ENCODE assay signal across 9 mouse cellular contexts in genomic region chr2:27121626-27122355, GRCm38 (mm10). TPM values are rescaled to one million over a fixed set of nuclear protein-coding genes. Genes with fewer than 3 reads are reported as not detected.
DNase-seq lines count a peak whose midpoint lies in the region; ATAC-seq lines count a peak whose summit lies in the region.
"Had no signal": no experiment of that assay in that cellular context is flagged by ENCODE, and none has a peak within 500 bp of the region (broad histone marks: within the 10 kb centered on the region; RNA-seq: fewer than 3 reads in every experiment).

No protein-coding gene starts in this region.

- intact Hi-C loops in heart, postnatal 36 days (cut with DNase I), result loop anchor here (2.0 kb wide), 2 partner anchors 47 to 61 kb away; no protein-coding TSS in a partner anchor

- no peak overlapping the region; the same call in 1 of the 2 replicates for H3K27ac ChIP-seq in heart, embryonic 15.5 days
- peak overlapping the region; percentile 79 for H3K27ac ChIP-seq in embryonic facial prominence, embryonic 12.5 days
- no peak overlapping the region for H3K27ac ChIP-seq in neural tube, embryonic 12.5 days

- no peaks in the 10 kb centered on the region for H3K36me3 ChIP-seq in heart, embryonic 15.5 days
- H3K36me3 ChIP-seq in embryonic facial prominence, embryonic 12.5 days, result no peaks in the 10 kb centered on the region
- H3K36me3 ChIP-seq in neural tube, embryonic 12.5 days, result no peaks in the 10 kb centered on the region

- peaks cover 51% of the 10 kb centered on the region for H3K4me1 ChIP-seq in heart, embryonic 15.5 days (replicated peaks)
- peaks cover 31% of the 10 kb centered on the region for H3K4me1 ChIP-seq in embryonic facial prominence, embryonic 12.5 days
- H3K4me1 ChIP-seq in neural tube, embryonic 12.5 days, result peaks cover 21% of the 10 kb centered on the region

- no peak overlapping the region for H3K4me3 ChIP-seq in heart, embryonic 15.5 days
- H3K4me3 ChIP-seq in embryonic facial prominence, embryonic 12.5 days, result no peak overlapping the region
- H3K4me3 ChIP-seq in neural tube, embryonic 12.5 days, result no peak overlapping the region

- no peaks in the 10 kb centered on the region for H3K9me3 ChIP-seq in heart, embryonic 15.5 days (replicated peaks)
- no peaks in the 10 kb centered on the region for H3K9me3 ChIP-seq in embryonic facial prominence, embryonic 12.5 days
- no peaks in the 10 kb centered on the region for H3K9me3 ChIP-seq in neural tube, embryonic 12.5 days

- no peak overlapping the region for H3K4me2 ChIP-seq in heart, embryonic 15.5 days
- no peak overlapping the region; the same call in 1 of the 2 replicates for H3K4me2 ChIP-seq in embryonic facial prominence, embryonic 12.5 days (replicated peaks)
- H3K4me2 ChIP-seq in neural tube, embryonic 12.5 days (replicated peaks), result peak overlapping the region; percentile 4; the same call in 1 of the 2 replicates

- ATAC-seq in heart, embryonic 15.5 days (replicated peaks; ENCODE audit: insufficient number of reproducible peaks, insufficient read depth, low FRiP score, low read depth), result peak; percentile 33; the same call in 1 of the 2 replicates
- ATAC-seq in embryonic facial prominence, embryonic 12.5 days (ENCODE audit: insufficient number of reproducible peaks, insufficient read depth, low FRiP score, low TSS enrichment), result peak; percentile 71
- ATAC-seq in neural tube, embryonic 12.5 days (ENCODE audit: low FRiP score, low read depth), result 0 out of 2 replicates have a peak, but pooled peaks have one; percentile 33
- no peak for ATAC-seq in megakaryocyte, adult 5-6 weeks (ENCODE audit: poor library complexity, severe bottlenecking)

- H3K27me3 ChIP-seq in heart, embryonic 15.5 days, result peaks cover 5% of the 10 kb centered on the region; the same call in 1 of the 2 replicates
- no peaks in the 10 kb centered on the region for H3K27me3 ChIP-seq in embryonic facial prominence, embryonic 12.5 days
- H3K27me3 ChIP-seq in neural tube, embryonic 12.5 days (replicated peaks), result 0 out of 2 replicates have a peak, but pooled peaks cover 3% of the 10 kb centered on the region

- no peak overlapping the region for H3K9ac ChIP-seq in heart, embryonic 15.5 days
- H3K9ac ChIP-seq in embryonic facial prominence, embryonic 12.5 days, result no peak overlapping the region
- no peak overlapping the region for H3K9ac ChIP-seq in neural tube, embryonic 12.5 days

- WGBS in heart, embryonic 15.5 days, result 55% methylated on average over 9 of the region's 9 CpGs
- 16% methylated on average over 9 of the region's 9 CpGs for WGBS in embryonic facial prominence, embryonic 12.5 days
- 11% methylated on average over 9 of the region's 9 CpGs for WGBS in neural tube, embryonic 12.5 days

- no peak for DNase-seq in heart, postnatal 36 days
- DNase-seq in MN1 (ENCODE audit: low spot score), result peak; percentile 55
- DNase-seq in induced T-regulatory cell, adult 2 months (ENCODE audit: low read depth), result peak; percentile 56
- DNase-seq in urinary bladder, postnatal 4 days (ENCODE audit: low spot score in 2 of 2), result no peak

RNA-seq across cellular contexts. Expression of gene Fam163b, which starts 20.5 kb away (rescaled TPM):
- polyA plus RNA-seq in heart, embryonic 15.5 days (2015; fragmentation: Nextera tagmentation; extraction: Ambion mirVana), result 0.39 and 0.67 TPM in 2 replicates
- under 1 TPM; 0.19 to 0.43 TPM for total RNA-seq in heart, postnatal 36 days (2021)
- polyA plus RNA-seq in embryonic facial prominence, embryonic 12.5 days (2016; fragmentation: Nextera tagmentation; extraction: Ambion mirVana), result 0.24 and 0.29 TPM in 2 replicates
- polyA plus RNA-seq in neural tube, embryonic 12.5 days (2016; fragmentation: Nextera tagmentation; extraction: Ambion mirVana), result 0.74 and 0.80 TPM in 2 replicates
- not detected in 2 replicates for total RNA-seq in megakaryocyte, adult 5-6 weeks (2015)
- not detected in 2 replicates for total RNA-seq in megakaryocyte, adult 5-6 weeks (2017)

RNA-seq across cellular contexts. Expression of gene Adamtsl2, which starts 42.6 kb away (rescaled TPM):
- polyA plus RNA-seq in heart, embryonic 15.5 days (2015; fragmentation: Nextera tagmentation; extraction: Ambion mirVana), result 12.3 and 13.8 TPM in 2 replicates
- 10 to 100 TPM; 20.3 to 21.4 TPM for total RNA-seq in heart, postnatal 36 days (2021)
- 4.4 and 6.9 TPM in 2 replicates for polyA plus RNA-seq in embryonic facial prominence, embryonic 12.5 days (2016; fragmentation: Nextera tagmentation; extraction: Ambion mirVana)
- 6.4 and 9.3 TPM in 2 replicates for polyA plus RNA-seq in neural tube, embryonic 12.5 days (2016; fragmentation: Nextera tagmentation; extraction: Ambion mirVana)
- total RNA-seq in megakaryocyte, adult 5-6 weeks (2015), result not detected in 2 replicates
- total RNA-seq in megakaryocyte, adult 5-6 weeks (2017), result not detected in 2 replicates

RNA-seq across cellular contexts. Expression of gene Dbh, which starts 43.2 kb away (rescaled TPM):
- polyA plus RNA-seq in heart, embryonic 15.5 days (2015; fragmentation: Nextera tagmentation; extraction: Ambion mirVana), result 0.60 and 6.5 TPM in 2 replicates
- total RNA-seq in heart, postnatal 36 days (2021), result 1 to 10 TPM; 1.4 to 2.4 TPM
- polyA plus RNA-seq in embryonic facial prominence, embryonic 12.5 days (2016; fragmentation: Nextera tagmentation; extraction: Ambion mirVana), result 0.17 and 0.52 TPM in 2 replicates
- 0.57 and 0.79 TPM in 2 replicates for polyA plus RNA-seq in neural tube, embryonic 12.5 days (2016; fragmentation: Nextera tagmentation; extraction: Ambion mirVana)
- not detected in 2 replicates for total RNA-seq in megakaryocyte, adult 5-6 weeks (2015)
- not detected in 2 replicates for total RNA-seq in megakaryocyte, adult 5-6 weeks (2017)

RNA-seq across cellular contexts. Expression of gene Mymk, which starts 49.8 kb away (rescaled TPM):
- polyA plus RNA-seq in heart, embryonic 15.5 days (2015; fragmentation: Nextera tagmentation; extraction: Ambion mirVana), result 0.18 and 0.42 TPM in 2 replicates
- total RNA-seq in heart, postnatal 36 days (2021), result not detected
- polyA plus RNA-seq in embryonic facial prominence, embryonic 12.5 days (2016; fragmentation: Nextera tagmentation; extraction: Ambion mirVana), result 8.7 and 12.1 TPM in 2 replicates
- 6.4 and 7.0 TPM in 2 replicates for polyA plus RNA-seq in neural tube, embryonic 12.5 days (2016; fragmentation: Nextera tagmentation; extraction: Ambion mirVana)
- not detected in 2 replicates for total RNA-seq in megakaryocyte, adult 5-6 weeks (2015)
- not detected in 2 replicates for total RNA-seq in megakaryocyte, adult 5-6 weeks (2017)
- total RNA-seq: heart, postnatal 14 days had no signal

Comparison
In these comparisons a context has a peak if more than half of its experiments do, and no peak if none do; other contexts are left out.
1. DNase-seq: peak in MN1 (single experiment) and induced T-regulatory cell, adult 2 months (single experiment); none in heart, postnatal 36 days (0 of 2) and urinary bladder, postnatal 4 days (0 of 2).